Mouse (Mus musculus) forebrain, embryonic 10.5 days (tissue): ENCODE measurements around the gene Pgpep1. TPM values are rescaled to one million over a fixed set of nuclear protein-coding genes. Genes with fewer than 3 reads are reported as not detected.

Source experiments
- DNase-seq: peaks from one replicate; pipeline ENCODE4 v3.0.0-alpha.2; 2017; ENCODE audit warnings: low spot score; ENCODE audit errors: extremely low spot score
- H3K27ac ChIP-seq: fragments of 300-500 bp; sonication (generic); 2 replicates; pipeline ENCODE4 v1.5.1; 2016; ENCODE audit warnings: mild to moderate bottlenecking
- H3K27me3 ChIP-seq: fragments of 300-500 bp; sonication (generic); 2 replicates; pipeline ENCODE4 v1.6.1; 2016; ENCODE audit warnings: mild to moderate bottlenecking; ENCODE audit not compliant: poor library complexity, severe bottlenecking
- H3K36me3 ChIP-seq: fragments of 300-500 bp; sonication (generic); replicated peaks from 2 replicates; pipeline ENCODE4 v1.6.1; 2016; ENCODE audit warnings: mild to moderate bottlenecking, moderate library complexity
- H3K4me1 ChIP-seq: fragments of 300-500 bp; sonication (generic); 2 replicates; pipeline ENCODE4 v1.6.1; 2016
- H3K4me3 ChIP-seq: fragments of 300-500 bp; sonication (generic); 2 replicates; pipeline ENCODE4 v1.5.1; 2016; ENCODE audit warnings: mild to moderate bottlenecking, moderate library complexity
- H3K9me3 ChIP-seq: fragments of 300-500 bp; sonication (generic); 2 replicates; pipeline ENCODE4 v1.6.1; 2016; ENCODE audit warnings: mild to moderate bottlenecking, moderate library complexity
- WGBS: fragments of 180-500 bp; shearing (Covaris S2); methylation state at CpG from one replicate; pipeline ENCODE4 v1.1.7; 2016; 5-methylcytosine and 5-hydroxymethylcytosine counted together
- polyA plus RNA-seq: library from polyadenylated mRNA; unstranded; fragments of >200 nt; fragmentation: Nextera tagmentation; extraction: Ambion mirVana; gene quantifications from 2 replicates; pipeline ENCODE4 v1.2.1, GENCODE M21; 2016

Gene Pgpep1
- polyA plus RNA-seq, 1 experiment from 2014 or later, result 49.3 TPM

DNA sequence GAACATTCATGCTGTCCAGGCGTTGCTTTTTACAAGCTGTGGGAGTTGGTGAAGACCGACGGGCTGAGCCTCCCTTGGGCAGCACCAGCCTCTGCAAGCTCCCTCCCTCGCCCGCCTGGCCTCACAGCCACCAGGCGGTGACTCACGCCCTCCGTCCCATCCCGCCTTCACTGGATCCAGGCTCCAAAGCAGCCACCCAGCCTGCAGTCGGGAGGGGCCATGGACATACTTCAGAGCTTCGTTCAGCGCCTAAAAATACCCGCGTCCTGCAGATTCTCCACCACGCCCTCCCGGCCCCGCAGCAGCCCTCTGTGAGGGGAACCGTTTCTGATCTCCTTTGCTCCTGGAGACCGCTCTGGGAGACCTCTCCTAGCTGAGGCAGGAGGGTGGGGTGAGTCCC, 22.0 kb upstream of the Pgpep1 start:
- Histone ChIP-seq H3K4me1 (peaks cover 19% of the 10 kb centered on the region), H3K9me3 (no peaks in the 10 kb centered on the region), H3K27me3 (no peaks in the 10 kb centered on the region), H3K4me3 (peak overlapping the region; percentile 35), H3K36me3 (peaks cover 35% of the 10 kb centered on the region), H3K27ac (peak overlapping the region; percentile 76)
- WGBS, result 8% methylated on average over 19 of the region's 19 CpGs
- no peak for DNase-seq

DNA sequence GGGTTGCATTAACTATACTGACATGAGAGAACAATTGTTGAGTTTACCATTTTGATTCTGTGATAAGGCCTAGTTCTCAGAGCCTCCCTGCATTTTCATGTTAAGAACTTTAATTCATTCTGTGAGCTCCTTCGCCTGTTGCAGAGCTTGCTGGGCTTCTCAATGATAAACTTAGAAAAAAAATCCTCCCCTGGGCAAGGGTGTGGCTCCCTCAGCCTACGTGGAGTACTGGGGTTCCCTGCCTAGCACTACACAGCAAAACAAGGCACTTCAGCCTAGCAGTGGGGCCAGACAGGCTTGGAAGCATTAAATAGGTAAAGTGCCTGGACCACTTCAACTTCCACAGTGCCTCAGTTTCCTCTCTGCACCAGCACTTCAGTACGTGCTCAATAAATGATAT, 21.2 kb upstream of the Pgpep1 start:
- peaks cover 19% of the 10 kb centered on the region for H3K4me1 ChIP-seq
- H3K36me3 ChIP-seq, result peaks cover 40% of the 10 kb centered on the region
- 75% methylated on average over 3 of the region's 3 CpGs for WGBS
- DNase-seq, result no peak
- H3K4me3 ChIP-seq, result no peak overlapping the region
- 0 out of 2 replicates have a peak overlapping the region, but pooled peaks have one; percentile 11 for H3K27ac ChIP-seq
- H3K27me3 ChIP-seq, result no peaks in the 10 kb centered on the region
- no peaks in the 10 kb centered on the region for H3K9me3 ChIP-seq

DNA sequence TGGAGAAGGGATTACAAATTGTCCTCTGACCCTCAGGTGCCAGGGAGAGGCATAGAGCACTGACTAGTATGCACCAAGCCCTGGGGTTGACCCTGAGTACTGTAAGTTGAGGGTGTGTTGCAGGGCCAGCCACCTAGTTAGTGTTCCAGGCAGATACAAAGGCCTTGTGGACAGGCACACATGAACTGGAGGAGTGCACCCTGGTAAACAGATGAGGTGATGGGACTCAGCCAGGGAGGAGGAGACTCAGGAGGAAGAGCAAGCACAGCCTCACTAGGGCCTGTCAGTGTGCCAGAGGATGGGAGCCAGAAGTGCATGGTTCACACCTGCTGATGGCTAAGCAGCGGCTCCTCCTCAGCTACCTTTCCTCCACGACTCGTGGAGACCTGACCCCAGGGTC, 19.9 kb upstream of the Pgpep1 start:
- Histone ChIP-seq H3K9me3 (no peaks in the 10 kb centered on the region), H3K4me3 (no peak overlapping the region), H3K36me3 (peaks cover 48% of the 10 kb centered on the region), H3K4me1 (peaks cover 27% of the 10 kb centered on the region), H3K27ac (no peak overlapping the region), H3K27me3 (no peaks in the 10 kb centered on the region)
- no peak for DNase-seq
- 73% methylated on average over 3 of the region's 3 CpGs for WGBS

DNA sequence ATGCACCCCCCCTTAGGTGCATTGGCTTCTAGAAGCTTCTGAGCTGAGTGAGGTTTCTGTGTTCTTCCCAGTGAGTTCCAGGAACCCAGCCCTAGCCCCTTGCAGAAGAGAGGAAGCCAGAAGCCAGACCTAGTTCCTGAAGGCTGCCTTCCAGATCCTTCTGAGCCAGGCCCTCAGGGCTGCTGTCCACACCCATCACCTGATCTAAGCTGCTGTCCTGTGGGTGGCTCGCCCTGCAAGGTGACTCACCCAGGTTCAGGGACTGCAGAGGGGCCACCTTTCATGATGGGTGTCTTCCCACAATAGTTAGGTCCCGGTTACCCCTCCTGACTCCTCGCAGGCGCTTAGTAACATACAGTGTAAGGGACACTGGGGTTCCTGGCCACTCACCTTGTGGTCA, 19.2 kb upstream of the Pgpep1 start:
- Histone ChIP-seq H3K9me3 (no peaks in the 10 kb centered on the region), H3K36me3 (peaks cover 48% of the 10 kb centered on the region), H3K27me3 (no peaks in the 10 kb centered on the region), H3K27ac (no peak overlapping the region), H3K4me1 (peaks cover 31% of the 10 kb centered on the region), H3K4me3 (no peak overlapping the region)
- DNase-seq, result no peak
- WGBS, result 92% methylated on average over 4 of the region's 4 CpGs

DNA sequence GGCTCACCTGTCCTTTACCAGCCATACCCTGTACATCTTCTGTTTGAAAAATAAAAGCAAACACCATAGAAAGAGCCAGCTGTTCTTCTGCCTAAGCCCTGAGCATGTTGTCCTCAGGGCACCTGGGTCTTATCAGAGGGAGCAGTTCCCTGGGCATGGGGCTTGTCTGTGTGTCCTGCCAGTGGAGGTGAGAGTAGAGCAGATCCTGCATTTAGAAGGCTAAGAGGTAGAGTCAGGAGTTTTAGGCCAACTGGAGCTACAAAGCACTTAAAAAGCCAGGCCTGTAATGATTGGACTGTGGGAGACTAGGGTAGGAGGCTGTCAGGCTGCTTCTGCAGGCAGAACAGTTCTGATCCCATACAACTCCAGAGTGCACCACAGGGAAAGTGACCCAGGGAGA, 18.5 kb upstream of the Pgpep1 start:
- peaks cover 36% of the 10 kb centered on the region for H3K4me1 ChIP-seq
- H3K9me3 ChIP-seq, result no peaks in the 10 kb centered on the region
- H3K4me3 ChIP-seq, result no peak overlapping the region
- H3K36me3 ChIP-seq, result peaks cover 48% of the 10 kb centered on the region
- no peaks in the 10 kb centered on the region for H3K27me3 ChIP-seq
- no peak overlapping the region for H3K27ac ChIP-seq
- DNase-seq, result no peak

DNA sequence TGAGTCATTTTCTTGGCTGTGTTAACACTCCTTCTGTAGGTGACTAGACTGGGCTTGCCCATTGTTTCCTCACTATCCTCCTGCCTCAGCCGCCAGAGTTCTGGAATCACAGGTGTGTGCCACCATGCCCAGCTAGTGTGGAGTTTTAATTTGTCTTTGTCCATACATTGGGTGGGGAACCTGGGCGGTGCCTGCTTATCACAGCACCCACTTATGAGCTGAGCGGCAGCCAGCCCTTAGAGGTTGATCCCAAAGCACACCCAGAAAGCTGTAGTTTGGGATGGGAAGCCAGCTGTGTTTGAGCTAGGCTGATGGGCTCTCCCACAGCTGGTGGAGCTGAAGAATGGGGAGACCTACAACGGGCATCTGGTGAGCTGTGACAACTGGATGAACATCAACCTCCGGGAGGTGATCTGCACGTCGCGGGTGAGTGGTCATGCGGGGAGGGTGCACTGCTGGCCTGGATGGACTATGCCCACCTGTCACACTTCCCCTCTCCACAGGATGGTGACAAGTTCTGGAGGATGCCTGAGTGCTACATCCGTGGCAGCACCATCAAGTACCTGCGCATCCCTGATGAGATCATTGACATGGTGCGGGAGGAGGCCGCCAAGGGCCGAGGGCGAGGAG, 17.4 kb upstream of the Pgpep1 start:
- DNase-seq, result no peak
- Histone ChIP-seq H3K27ac (no peak overlapping the region), H3K27me3 (no peaks in the 10 kb centered on the region), H3K36me3 (peaks cover 48% of the 10 kb centered on the region), H3K4me3 (no peak overlapping the region; the same call in 1 of the 2 replicates), H3K4me1 (peaks cover 39% of the 10 kb centered on the region), H3K9me3 (no peaks in the 10 kb centered on the region)
- 93% methylated on average over 15 of the region's 15 CpGs for WGBS

DNA sequence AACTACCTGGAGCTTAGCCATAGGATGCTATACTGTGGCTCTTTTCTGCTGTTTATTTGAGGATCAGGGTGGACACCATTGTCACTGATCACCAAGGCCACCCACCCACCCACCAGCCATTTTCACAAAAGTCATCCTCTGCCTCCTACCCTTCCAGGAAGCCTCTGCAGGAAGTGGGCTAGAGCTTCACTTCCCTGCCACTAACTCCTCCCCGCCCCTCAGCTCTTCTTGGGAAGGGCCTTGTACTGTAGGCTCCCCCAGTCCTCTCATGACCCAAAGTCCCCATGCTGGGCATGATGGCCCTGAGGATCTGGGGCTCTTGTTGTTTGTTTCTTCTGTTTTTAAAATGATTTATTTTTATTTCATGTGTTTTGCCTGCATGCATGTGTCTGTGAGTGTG, 15.1 kb upstream of the Pgpep1 start:
- 83% methylated on average over 1 of the region's 1 CpGs for WGBS

DNA sequence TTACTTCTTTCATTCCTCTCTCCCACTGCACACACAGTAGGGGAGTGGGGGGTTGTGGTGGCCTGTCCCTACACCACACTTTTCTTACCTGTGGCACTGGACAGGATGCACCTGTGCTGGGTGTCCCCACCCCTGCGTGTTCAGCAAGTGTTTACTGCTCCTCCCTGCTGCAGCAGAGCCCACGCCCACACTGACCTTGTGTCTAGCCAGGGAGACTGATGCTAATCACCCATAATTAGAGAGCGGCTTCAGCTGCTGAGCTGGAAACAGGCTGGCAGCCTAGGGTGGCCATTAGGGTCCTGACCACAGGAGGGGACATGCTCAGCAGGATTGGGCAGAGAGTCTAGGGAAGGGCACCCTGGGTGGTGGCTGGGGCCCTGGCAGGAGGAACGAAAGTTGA, 14.5 kb upstream of the Pgpep1 start:
- peak overlapping the region; percentile 78 for H3K4me3 ChIP-seq
- H3K4me1 ChIP-seq, result peaks cover 38% of the 10 kb centered on the region
- H3K9me3 ChIP-seq, result no peaks in the 10 kb centered on the region
- no peak for DNase-seq
- 81% methylated on average over 4 of the region's 4 CpGs for WGBS
- no peaks in the 10 kb centered on the region for H3K27me3 ChIP-seq
- H3K36me3 ChIP-seq, result peaks cover 40% of the 10 kb centered on the region
- peak overlapping the region; percentile 98 for H3K27ac ChIP-seq

More for the DNA sequence above, 15.1 kb upstream of the Pgpep1 start:
- no peaks in the 10 kb centered on the region for H3K9me3 ChIP-seq
- peaks cover 47% of the 10 kb centered on the region for H3K36me3 ChIP-seq
- no peak overlapping the region for H3K4me3 ChIP-seq
- no peaks in the 10 kb centered on the region for H3K27me3 ChIP-seq
- H3K4me1 ChIP-seq, result peaks cover 38% of the 10 kb centered on the region
- H3K27ac ChIP-seq, result no peak overlapping the region
- DNase-seq, result no peak

DNA sequence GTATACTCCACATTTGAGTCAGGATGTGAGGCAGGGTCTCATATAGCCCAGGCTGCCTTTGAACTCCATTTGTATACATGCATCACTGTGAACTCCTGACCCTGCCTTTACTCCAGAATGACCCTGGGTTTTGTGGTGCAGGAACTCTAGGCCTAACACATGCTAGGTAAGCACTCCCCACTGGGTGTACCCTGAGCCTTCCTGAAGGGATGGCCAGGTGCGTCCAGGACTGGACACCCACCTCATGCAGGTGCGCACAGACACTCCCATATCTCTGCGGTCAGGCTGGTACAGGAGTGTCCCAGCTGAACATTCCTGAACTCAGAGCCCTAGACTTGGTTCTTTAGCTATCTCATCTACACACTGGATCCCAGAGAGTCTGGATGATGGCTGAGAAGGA, 13.9 kb upstream of the Pgpep1 start:
- H3K27me3 ChIP-seq, result no peaks in the 10 kb centered on the region
- peak overlapping the region; percentile 98 for H3K27ac ChIP-seq
- peaks cover 34% of the 10 kb centered on the region for H3K36me3 ChIP-seq
- peak overlapping the region; percentile 78 for H3K4me3 ChIP-seq
- H3K4me1 ChIP-seq, result peaks cover 38% of the 10 kb centered on the region
- 92% methylated on average over 3 of the region's 3 CpGs for WGBS
- DNase-seq, result no peak
- no peaks in the 10 kb centered on the region for H3K9me3 ChIP-seq

DNA sequence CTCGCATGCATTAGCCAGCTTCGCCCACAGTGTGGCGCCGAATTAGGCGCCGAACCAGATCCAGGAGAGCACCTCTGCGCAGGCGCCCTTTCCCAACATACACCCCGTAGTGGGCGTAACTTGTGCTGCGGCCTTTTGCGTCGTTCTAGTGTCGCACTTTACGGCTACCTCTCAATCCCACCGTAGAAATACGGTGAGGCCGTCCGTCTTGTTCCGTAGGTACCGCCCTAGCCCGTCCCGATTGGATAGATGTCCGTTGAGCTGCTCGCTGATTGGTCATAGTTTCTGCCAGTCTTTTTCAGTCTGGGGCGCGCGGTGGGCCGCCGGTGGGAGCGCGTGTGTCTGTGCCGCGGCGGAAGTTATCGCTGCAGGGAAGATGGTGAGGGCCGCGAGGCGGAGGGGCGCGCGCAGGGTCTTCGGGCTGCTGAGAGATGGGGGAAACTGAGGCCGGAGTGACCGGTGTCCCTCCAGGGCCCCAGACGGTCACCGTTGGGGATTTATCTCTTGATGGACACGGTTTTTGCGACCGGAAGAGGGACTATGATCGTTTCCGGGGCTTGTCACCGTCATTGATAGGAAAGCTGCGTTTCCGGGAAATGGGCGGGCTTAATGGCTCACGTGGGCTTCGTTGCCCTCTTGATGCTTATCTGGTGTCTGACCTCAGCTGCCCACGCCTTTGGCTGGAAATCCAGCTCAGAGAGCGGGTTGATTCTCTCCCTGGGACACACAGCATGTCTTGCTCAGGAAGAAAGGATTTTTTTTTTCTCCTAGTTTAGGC, 13.1 kb upstream of the Pgpep1 start, which contains the start of gene Lsm4:
Gene Lsm4 (plus strand): TSS at position 170 of the 778 bp plus-strand sequence.
- Histone ChIP-seq H3K4me3 (peak within 1 kb of the TSS; percentile 78), H3K27me3 (no peaks in the 10 kb centered on the region), H3K9me3 (0 out of 2 replicates have a peak, but pooled peaks cover under 1% of the 10 kb centered on the region), H3K27ac (peak within 1 kb of the TSS; percentile 98), H3K4me1 (peaks cover 38% of the 10 kb centered on the region), H3K36me3 (peaks cover 26% of the 10 kb centered on the region)
- WGBS, result under 1% methylated on average over 60 of the region's 60 CpGs
- DNase-seq, result peak; percentile 99

DNA sequence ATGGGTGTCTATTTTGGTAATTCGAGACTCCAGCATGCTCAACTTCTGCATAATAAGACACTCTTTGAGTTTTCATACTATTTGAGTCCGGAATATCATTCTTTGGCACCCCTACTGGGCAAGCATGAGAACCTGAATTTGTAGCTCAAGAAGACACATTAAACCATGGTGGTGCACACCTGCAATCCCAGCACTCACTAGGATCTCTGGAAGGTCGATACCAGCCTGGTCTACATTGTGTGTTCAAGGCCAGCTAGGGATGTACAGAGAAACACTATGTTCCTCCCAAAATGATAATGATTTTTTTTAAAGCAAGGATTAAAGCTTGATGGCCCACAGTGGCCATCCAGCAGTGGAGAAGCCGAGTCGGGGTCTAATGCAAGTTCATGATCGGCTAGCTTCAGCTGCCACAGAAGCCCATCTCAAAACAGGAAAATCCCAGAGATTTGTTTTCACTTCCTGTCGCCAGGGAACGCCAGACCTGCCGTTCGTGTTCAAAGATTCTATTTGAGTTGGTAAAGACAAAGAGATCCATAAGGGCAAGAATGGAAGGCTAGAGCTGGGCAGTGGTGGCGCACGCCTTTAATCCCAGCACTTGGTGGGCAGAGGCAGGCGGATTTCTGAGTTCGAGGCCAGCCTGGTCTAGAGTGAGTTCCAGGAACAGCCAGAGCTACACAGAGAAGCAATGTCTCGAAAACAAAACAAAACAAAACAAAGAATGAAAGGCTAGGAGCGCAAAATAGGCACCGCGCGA, 12.3 kb upstream of the Pgpep1 start:
- peaks cover 38% of the 10 kb centered on the region for H3K4me1 ChIP-seq
- peak overlapping the region; percentile 78 for H3K4me3 ChIP-seq
- 40% methylated on average over 19 of the region's 19 CpGs for WGBS
- peak overlapping the region; percentile 98 for H3K27ac ChIP-seq
- no peak for DNase-seq
- H3K9me3 ChIP-seq, result 0 out of 2 replicates have a peak, but pooled peaks cover 3% of the 10 kb centered on the region
- H3K27me3 ChIP-seq, result no peaks in the 10 kb centered on the region
- H3K36me3 ChIP-seq, result peaks cover 18% of the 10 kb centered on the region

DNA sequence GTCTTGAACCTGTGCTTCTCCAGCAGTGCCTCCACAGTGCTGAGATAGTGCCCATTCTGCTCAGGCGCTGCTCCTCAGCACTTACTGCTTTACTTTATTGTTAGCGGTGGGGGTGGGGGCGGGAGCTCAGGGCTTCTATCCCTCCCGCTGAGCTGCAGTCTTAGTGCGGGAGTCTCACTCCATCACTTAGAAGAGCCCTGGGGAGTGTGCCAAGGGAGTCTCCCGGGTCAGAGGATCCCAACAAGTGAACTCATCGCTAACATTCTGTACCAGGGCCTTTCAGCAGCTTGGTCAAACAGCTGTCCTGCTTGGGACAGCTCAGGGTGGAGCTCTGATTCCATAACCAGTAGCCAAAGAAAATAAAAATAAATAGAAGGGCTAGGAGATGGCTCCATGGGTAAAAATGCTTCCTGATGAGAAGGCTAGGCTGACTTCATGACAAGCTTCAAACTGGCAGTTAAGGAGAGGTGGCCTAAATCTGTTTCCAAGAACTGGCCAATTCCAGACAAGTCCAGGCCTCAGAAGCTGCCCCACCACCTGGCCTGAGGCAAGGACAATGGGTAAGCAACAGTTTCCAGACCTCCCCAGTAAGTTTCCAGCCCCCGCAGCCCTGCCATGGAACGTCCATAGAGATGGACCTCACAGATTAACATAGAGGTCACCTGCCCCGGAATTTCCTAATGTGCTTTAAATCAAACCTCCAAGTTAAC, 11.6 kb upstream of the Pgpep1 start:
- Histone ChIP-seq H3K4me1 (peaks cover 38% of the 10 kb centered on the region), H3K27me3 (no peaks in the 10 kb centered on the region), H3K9me3 (0 out of 2 replicates have a peak, but pooled peaks cover 3% of the 10 kb centered on the region), H3K36me3 (peaks cover 11% of the 10 kb centered on the region), H3K27ac (peak overlapping the region; percentile 98), H3K4me3 (no peak overlapping the region)
- 64% methylated on average over 10 of the region's 10 CpGs for WGBS
- no peak for DNase-seq
